Mouse (Mus musculus) lung, adult 2 months (tissue): ENCODE results near the gene Brd9.

Experiments
- CTCF ChIP-seq: fragments of 200-500 bp; IDR thresholded peaks from 2 replicates; pipeline ENCODE4 v1.5.1; 2011; ENCODE audit warnings: mild to moderate bottlenecking, low read length, control low read depth; ENCODE audit not compliant: insufficient read depth
- POLR2A ChIP-seq: fragments of 200-500 bp; IDR thresholded peaks from 2 replicates; pipeline ENCODE4 v1.6.1; 2011; ENCODE audit warnings: low read depth, mild to moderate bottlenecking, control low read depth, low read length, borderline replicate concordance; ENCODE audit errors: extremely low read depth

GRCm38 (mm10) chr13:74000519-74000918 is 62.9 kb downstream of the Brd9 start:
- TF ChIP-seq CTCF (no peak), POLR2A (no peak)
